Mouse (Mus musculus): ENCODE measurements around the gene Hoxb5. TPM values are rescaled to one million over a fixed set of nuclear protein-coding genes. Genes with fewer than 3 reads are reported as not detected.

Gene Hoxb5
- total and polyA plus RNA-seq, 2 experiments, result 0.09 to 0.35 TPM

GRCm38 (mm10) chr11:96280399-96281378 is 22.4 kb upstream of the Hoxb5 start:
- no peak overlapping the region for H3K27ac ChIP-seq (replicated peaks; ENCODE audit: insufficient read depth, low read depth, low read length)
- H3K9ac ChIP-seq (ENCODE audit: low read depth, low read length), result no peak overlapping the region
- H3K4me3 ChIP-seq (ENCODE audit: insufficient read depth, low read depth, low read length), result no peak overlapping the region
- H3K4me1 ChIP-seq (ENCODE audit: control insufficient read depth, insufficient read depth, low read length), result peaks cover 3% of the 10 kb centered on the region; the same call in 1 of the 2 replicates
- H3K36me3 ChIP-seq (ENCODE audit: control insufficient read depth, insufficient read depth, low read length), result no peaks in the 10 kb centered on the region
- no peak for TF ChIP-seq CTCF (IDR thresholded peaks at IDR 0.05; ENCODE audit: low read depth, low read length)
- TF ChIP-seq POLR2A (IDR thresholded peaks at IDR 0.05; ENCODE audit: extremely low read depth, insufficient read depth, low read length), result no peak
- WGBS, result 27% methylated on average over 8 of the region's 8 CpGs
- peaks cover 39% of the 10 kb centered on the region for H3K27me3 ChIP-seq (ENCODE audit: control insufficient read depth, insufficient read depth, low read length)
- no peak for DNase-seq (ENCODE audit: extremely low read depth, low read depth, low spot score)
- H3K79me2 ChIP-seq (ENCODE audit: control insufficient read depth, insufficient read depth, low read length), result no peaks in the 10 kb centered on the region

- Histone ChIP-seq H3K36me3 (ENCODE audit: control insufficient read depth, insufficient read depth, low read length) (no peaks in the 10 kb centered on the region), H3K27me3 (ENCODE audit: control insufficient read depth, insufficient read depth, low read length) (peaks cover 39% of the 10 kb centered on the region), H3K4me3 (ENCODE audit: insufficient read depth, low read depth, low read length) (no peak overlapping the region), H3K79me2 (ENCODE audit: control insufficient read depth, insufficient read depth, low read length) (no peaks in the 10 kb centered on the region), H3K4me1 (ENCODE audit: control insufficient read depth, insufficient read depth, low read length) (peaks cover 3% of the 10 kb centered on the region; the same call in 1 of the 2 replicates), H3K9ac (ENCODE audit: low read depth, low read length) (no peak overlapping the region), H3K27ac (replicated peaks; ENCODE audit: insufficient read depth, low read depth, low read length) (no peak overlapping the region)
- no peak for TF ChIP-seq CTCF (IDR thresholded peaks at IDR 0.05; ENCODE audit: low read depth, low read length)
- TF ChIP-seq POLR2A (IDR thresholded peaks at IDR 0.05; ENCODE audit: extremely low read depth, insufficient read depth, low read length), result no peak
- WGBS, result 20% methylated on average over 18 of the region's 18 CpGs
- DNase-seq (ENCODE audit: extremely low read depth, low read depth, low spot score), result no peak
Measured at GRCm38 (mm10) chr11:96281396-96281795, 21.7 kb upstream of the Hoxb5 start.

GRCm38 (mm10) chr11:96281855-96282570 is 21.1 kb upstream of the Hoxb5 start, which contains the start of gene Hoxb8:
TSS of gene Hoxb8 (plus strand) at chr11:96281905.
- no peak for TF ChIP-seq CTCF (IDR thresholded peaks at IDR 0.05; ENCODE audit: low read depth, low read length)
- no peak for TF ChIP-seq POLR2A (IDR thresholded peaks at IDR 0.05; ENCODE audit: extremely low read depth, insufficient read depth, low read length)
- H3K36me3 ChIP-seq (ENCODE audit: control insufficient read depth, insufficient read depth, low read length), result no peaks in the 10 kb centered on the region
- no peaks in the 10 kb centered on the region for H3K79me2 ChIP-seq (ENCODE audit: control insufficient read depth, insufficient read depth, low read length)
- no peak within 1 kb of the TSS for H3K9ac ChIP-seq (ENCODE audit: low read depth, low read length)
- H3K4me1 ChIP-seq (ENCODE audit: control insufficient read depth, insufficient read depth, low read length), result peaks cover 3% of the 10 kb centered on the region; the same call in 1 of the 2 replicates
- 10% methylated on average over 27 of the region's 27 CpGs for WGBS
- H3K4me3 ChIP-seq (ENCODE audit: insufficient read depth, low read depth, low read length), result no peak within 1 kb of the TSS
- peaks cover 40% of the 10 kb centered on the region for H3K27me3 ChIP-seq (ENCODE audit: control insufficient read depth, insufficient read depth, low read length)
- no peak within 1 kb of the TSS for H3K27ac ChIP-seq (replicated peaks; ENCODE audit: insufficient read depth, low read depth, low read length)
- no peak for DNase-seq (ENCODE audit: extremely low read depth, low read depth, low spot score)

- DNase-seq (ENCODE audit: extremely low read depth, low read depth, low spot score), result no peak
- Histone ChIP-seq H3K27ac (replicated peaks; ENCODE audit: insufficient read depth, low read depth, low read length) (no peak overlapping the region), H3K36me3 (ENCODE audit: control insufficient read depth, insufficient read depth, low read length) (no peaks in the 10 kb centered on the region), H3K27me3 (ENCODE audit: control insufficient read depth, insufficient read depth, low read length) (peaks cover 44% of the 10 kb centered on the region), H3K4me3 (ENCODE audit: insufficient read depth, low read depth, low read length) (no peak overlapping the region), H3K9ac (ENCODE audit: low read depth, low read length) (no peak overlapping the region), H3K79me2 (ENCODE audit: control insufficient read depth, insufficient read depth, low read length) (no peaks in the 10 kb centered on the region), H3K4me1 (ENCODE audit: control insufficient read depth, insufficient read depth, low read length) (peaks cover 3% of the 10 kb centered on the region; the same call in 1 of the 2 replicates)
- 8% methylated on average over 49 of the region's 49 CpGs for WGBS
- TF ChIP-seq CTCF (IDR thresholded peaks at IDR 0.05; ENCODE audit: low read depth, low read length) (no peak), POLR2A (IDR thresholded peaks at IDR 0.05; ENCODE audit: extremely low read depth, insufficient read depth, low read length) (no peak)
Measured at GRCm38 (mm10) chr11:96282795-96283430, 20.2 kb upstream of the Hoxb5 start.

- Histone ChIP-seq H3K36me3 (ENCODE audit: control insufficient read depth, insufficient read depth, low read length) (no peaks in the 10 kb centered on the region), H3K27me3 (ENCODE audit: control insufficient read depth, insufficient read depth, low read length) (peaks cover 41% of the 10 kb centered on the region), H3K79me2 (ENCODE audit: control insufficient read depth, insufficient read depth, low read length) (no peaks in the 10 kb centered on the region), H3K27ac (replicated peaks; ENCODE audit: insufficient read depth, low read depth, low read length) (no peak overlapping the region), H3K4me1 (ENCODE audit: control insufficient read depth, insufficient read depth, low read length) (peaks cover 3% of the 10 kb centered on the region; the same call in 1 of the 2 replicates), H3K4me3 (ENCODE audit: insufficient read depth, low read depth, low read length) (peak overlapping the region; percentile 54), H3K9ac (ENCODE audit: low read depth, low read length) (peak overlapping the region; percentile 42)
- WGBS, result 2% methylated on average over 49 of the region's 49 CpGs
- TF ChIP-seq POLR2A (IDR thresholded peaks at IDR 0.05; ENCODE audit: extremely low read depth, insufficient read depth, low read length), result no peak
- peak; percentile 30; the same call in 1 of the 2 replicates for TF ChIP-seq CTCF (IDR thresholded peaks at IDR 0.05; ENCODE audit: low read depth, low read length)
- no peak for DNase-seq (ENCODE audit: extremely low read depth, low read depth, low spot score)
Measured at GRCm38 (mm10) chr11:96284041-96284749, 18.9 kb upstream of the Hoxb5 start.
